Mouse (Mus musculus) intestine, embryonic 14.5 days (tissue): ENCODE measurements around the gene Cnrip1. TPM values are rescaled to one million over a fixed set of nuclear protein-coding genes. Genes with fewer than 3 reads are reported as not detected.

Experiments
- ATAC-seq: fragments of 200-750 bp; cut with Nextera tagmentation; replicated peaks from 2 replicates; pipeline ENCODE4 v1.8.0; 2017; ENCODE audit warnings: low read depth, moderate number of reproducible peaks, moderate TSS enrichment, moderate library complexity; ENCODE audit not compliant: low FRiP score, low TSS enrichment
- DNase-seq: peaks from one replicate; pipeline ENCODE4 v3.0.0-alpha.2; 2018; ENCODE audit warnings: low spot score
- H3K27ac ChIP-seq: fragments of 300-500 bp; sonication (generic); 2 replicates; pipeline ENCODE4 v1.5.1; 2014; ENCODE audit warnings: low read depth, mild to moderate bottlenecking, control low read depth
- H3K27me3 ChIP-seq: fragments of 300-500 bp; sonication (generic); replicated peaks from 2 replicates; pipeline ENCODE4 v1.6.1; 2014; ENCODE audit warnings: low read length, control low read depth; ENCODE audit not compliant: control insufficient read depth, insufficient read depth
- H3K36me3 ChIP-seq: fragments of 300-500 bp; sonication (generic); 2 replicates; pipeline ENCODE4 v1.6.1; 2014; ENCODE audit warnings: low read length, control low read depth; ENCODE audit not compliant: control insufficient read depth, insufficient read depth
- H3K4me1 ChIP-seq: fragments of 300-500 bp; sonication (generic); replicated peaks from 2 replicates; pipeline ENCODE4 v1.6.1; 2014; ENCODE audit warnings: low read length, control low read depth, mixed read lengths; ENCODE audit not compliant: control insufficient read depth, insufficient read depth
- H3K4me2 ChIP-seq: fragments of 300-500 bp; sonication (generic); 2 replicates; pipeline ENCODE4 v1.6.1; 2014; ENCODE audit warnings: low read length
- H3K4me3 ChIP-seq: fragments of 300-500 bp; sonication (generic); 2 replicates; pipeline ENCODE4 v1.5.1; 2014; ENCODE audit warnings: low read depth, low read length, control low read depth, mixed read lengths
- H3K9ac ChIP-seq: fragments of 300-500 bp; sonication (generic); 2 replicates; pipeline ENCODE4 v1.6.1; 2014; ENCODE audit warnings: mild to moderate bottlenecking, low read length
- H3K9me3 ChIP-seq: fragments of 300-500 bp; sonication (generic); 2 replicates; pipeline ENCODE4 v1.6.1; 2016; ENCODE audit warnings: low read length, control low read depth; ENCODE audit not compliant: control insufficient read depth
- WGBS: fragments of 180-500 bp; shearing (Covaris S2); extraction: QIAGEN DNeasy Blood & Tissue Kit; methylation state at CpG from one replicate; pipeline ENCODE4 v1.1.7; 2014; 5-methylcytosine and 5-hydroxymethylcytosine counted together
- polyA plus RNA-seq: library from polyadenylated mRNA; unstranded; fragments of >200 nt; fragmentation: Nextera tagmentation; extraction: Ambion mirVana; gene quantifications from 2 replicates; pipeline ENCODE4 v1.2.1, GENCODE M21; 2014

Gene Cnrip1
- polyA plus RNA-seq, 1 experiment from 2014 or later = 28.9 TPM

DNA sequence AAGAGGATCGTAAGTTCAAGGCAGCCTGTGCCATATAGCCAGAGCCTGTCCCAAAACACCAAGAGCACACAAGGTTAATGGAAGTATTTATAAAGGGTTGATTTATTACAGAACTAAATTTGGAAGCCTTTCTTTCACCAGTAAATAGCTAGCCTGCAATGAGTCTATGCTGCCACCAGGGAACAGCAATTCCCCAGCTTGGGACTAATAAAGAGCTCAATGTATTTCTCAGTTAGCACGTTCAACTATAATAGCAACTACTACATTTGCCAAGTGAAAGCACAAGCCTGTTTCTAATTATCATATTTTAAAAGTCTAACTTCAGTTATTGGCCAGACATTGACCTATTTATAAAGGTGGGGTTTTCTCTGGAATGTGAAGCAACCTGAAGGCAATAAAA, 31.6 kb downstream of the Cnrip1 start:
- DNase-seq (no peak), ATAC-seq (no peak)
- Histone ChIP-seq H3K27ac (no peak overlapping the region), H3K4me3 (no peak overlapping the region), H3K4me2 (no peak overlapping the region), H3K9me3 (no peaks in the 10 kb centered on the region), H3K27me3 (no peaks in the 10 kb centered on the region), H3K9ac (no peak overlapping the region), H3K36me3 (no peaks in the 10 kb centered on the region), H3K4me1 (no peaks in the 10 kb centered on the region)
- WGBS = 52% methylated on average over 2 of the region's 2 CpGs

DNA sequence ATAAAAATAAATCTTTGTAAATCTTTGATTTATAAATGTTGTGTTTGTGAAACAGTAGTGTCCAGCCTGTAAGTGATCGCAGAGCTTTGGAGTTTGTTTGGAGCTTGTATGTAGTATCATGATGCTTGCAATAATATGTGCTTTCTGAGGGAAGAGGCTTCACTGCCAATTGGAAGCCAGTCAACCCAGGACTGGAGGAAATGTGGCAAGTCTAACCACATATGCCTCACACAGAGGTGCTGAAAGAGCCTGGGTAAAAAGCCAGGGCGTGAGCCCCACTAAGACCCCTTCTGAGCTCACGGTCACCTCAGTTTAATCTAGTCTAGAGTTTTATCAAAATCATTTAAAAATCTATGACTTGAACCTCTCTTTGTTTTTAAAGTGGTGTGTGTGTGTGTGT, 32.1 kb downstream of the Cnrip1 start:
- Histone ChIP-seq H3K36me3 (no peaks in the 10 kb centered on the region), H3K9me3 (no peaks in the 10 kb centered on the region), H3K27ac (no peak overlapping the region), H3K4me3 (no peak overlapping the region), H3K4me2 (no peak overlapping the region), H3K4me1 (no peaks in the 10 kb centered on the region), H3K27me3 (no peaks in the 10 kb centered on the region), H3K9ac (no peak overlapping the region)
- DNase-seq = no peak
- no peak for ATAC-seq
- 96% methylated on average over 3 of the region's 3 CpGs for WGBS

DNA sequence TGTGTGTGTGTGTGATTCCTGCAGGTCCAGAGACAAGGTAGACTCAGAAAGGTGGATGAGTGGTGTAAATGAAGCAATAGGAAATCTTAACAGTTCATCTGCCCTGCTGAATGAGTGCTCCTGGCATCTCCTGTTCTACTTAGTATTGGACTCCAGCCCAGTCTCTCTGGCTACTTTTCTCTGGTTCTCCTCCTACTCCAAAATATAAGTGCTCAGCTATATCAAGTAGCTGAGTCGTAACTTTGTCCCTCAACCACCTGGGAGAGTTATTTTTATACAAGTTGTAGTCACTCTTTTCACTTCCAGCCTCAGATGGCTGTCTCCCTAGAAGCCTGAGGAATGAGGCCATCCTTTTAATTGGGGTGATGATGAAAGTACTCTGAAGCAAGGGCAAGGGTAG, 32.5 kb downstream of the Cnrip1 start:
- no peak for ATAC-seq
- WGBS = 71% methylated on average over 1 of the region's 1 CpGs
- H3K4me2 ChIP-seq = no peak overlapping the region
- H3K27ac ChIP-seq = no peak overlapping the region
- DNase-seq = no peak
- H3K9ac ChIP-seq = no peak overlapping the region
- H3K36me3 ChIP-seq = no peaks in the 10 kb centered on the region
- H3K4me1 ChIP-seq = no peaks in the 10 kb centered on the region
- no peaks in the 10 kb centered on the region for H3K9me3 ChIP-seq
- no peaks in the 10 kb centered on the region for H3K27me3 ChIP-seq
- H3K4me3 ChIP-seq = no peak overlapping the region

DNA sequence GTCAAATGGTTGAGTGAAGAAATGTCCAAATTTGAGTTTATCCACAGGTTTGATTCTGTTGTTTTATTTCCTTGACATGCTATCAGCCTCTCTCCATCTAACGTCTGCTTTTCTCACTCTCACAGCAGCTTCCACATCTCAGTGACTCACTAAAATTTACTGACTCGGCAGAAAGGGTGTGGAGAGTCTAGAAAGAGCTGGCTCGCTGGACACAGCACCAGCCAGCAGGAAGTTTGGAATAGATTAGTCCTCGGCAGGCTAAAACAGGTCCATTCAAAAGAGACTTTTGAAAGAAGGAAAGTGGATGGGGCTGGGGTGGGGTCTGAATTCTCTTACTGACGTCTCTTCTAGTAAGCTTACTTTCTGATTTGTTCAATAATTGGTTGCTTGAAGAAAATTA, 34.7 kb downstream of the Cnrip1 start:
- ATAC-seq (no peak), DNase-seq (no peak)
- Histone ChIP-seq H3K4me1 (no peaks in the 10 kb centered on the region), H3K27me3 (no peaks in the 10 kb centered on the region), H3K36me3 (no peaks in the 10 kb centered on the region), H3K9ac (no peak overlapping the region), H3K9me3 (no peaks in the 10 kb centered on the region), H3K27ac (no peak overlapping the region), H3K4me2 (no peak overlapping the region), H3K4me3 (no peak overlapping the region)
- 34% methylated on average over 5 of the region's 5 CpGs for WGBS

DNA sequence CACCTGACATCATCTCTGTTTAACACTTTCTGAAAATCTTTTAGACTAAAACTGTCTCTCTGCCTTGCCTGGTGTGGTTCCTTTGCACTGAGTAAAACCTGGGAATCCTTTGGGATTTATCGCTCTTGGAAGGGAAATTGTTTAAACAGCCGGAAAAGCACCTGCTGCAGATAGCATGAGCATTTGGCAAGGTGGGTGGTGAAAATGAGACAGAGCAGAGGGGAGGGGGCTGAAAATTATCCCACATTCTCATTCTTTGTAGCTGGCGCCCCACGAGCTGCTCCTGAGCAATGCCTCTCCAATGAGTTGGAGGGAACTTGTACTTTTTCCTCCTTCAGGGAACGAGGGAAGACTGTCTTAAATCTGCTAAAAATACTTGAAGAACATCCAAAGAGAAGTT, 55.5 kb downstream of the Cnrip1 start:
- DNase-seq (no peak), ATAC-seq (no peak)
- H3K4me1 ChIP-seq = no peaks in the 10 kb centered on the region
- peaks cover 5% of the 10 kb centered on the region; the same call in 1 of the 2 replicates for H3K9me3 ChIP-seq
- H3K9ac ChIP-seq = no peak overlapping the region
- no peak overlapping the region for H3K27ac ChIP-seq
- H3K4me3 ChIP-seq = no peak overlapping the region
- H3K27me3 ChIP-seq = no peaks in the 10 kb centered on the region
- H3K36me3 ChIP-seq = no peaks in the 10 kb centered on the region
- WGBS = 81% methylated on average over 5 of the region's 5 CpGs
- no peak overlapping the region for H3K4me2 ChIP-seq

DNA sequence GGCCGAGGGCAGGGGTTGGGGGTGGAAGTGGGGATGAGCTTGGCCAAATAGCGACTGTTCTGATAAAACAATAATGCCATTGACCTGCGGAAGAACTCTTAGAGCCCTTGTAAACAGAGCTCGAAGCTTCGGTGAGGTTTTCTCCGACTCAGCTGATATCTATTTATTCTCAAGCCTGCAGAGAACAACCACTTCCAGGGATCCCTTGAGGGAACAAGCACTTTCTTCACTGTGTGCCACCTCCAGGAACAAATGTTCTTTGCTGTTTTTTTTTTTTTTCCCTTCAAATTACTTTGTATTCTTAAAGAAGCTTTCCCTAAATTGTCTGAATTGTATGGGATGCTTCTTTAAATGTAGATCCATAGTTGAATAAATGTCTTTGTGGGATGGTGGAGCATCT, 56.0 kb downstream of the Cnrip1 start:
- Histone ChIP-seq H3K9me3 (peaks cover 5% of the 10 kb centered on the region; the same call in 1 of the 2 replicates), H3K27ac (no peak overlapping the region), H3K9ac (no peak overlapping the region), H3K4me3 (no peak overlapping the region), H3K27me3 (no peaks in the 10 kb centered on the region), H3K4me1 (no peaks in the 10 kb centered on the region), H3K4me2 (no peak overlapping the region), H3K36me3 (no peaks in the 10 kb centered on the region)
- WGBS = 56% methylated on average over 6 of the region's 6 CpGs
- DNase-seq (no peak), ATAC-seq (no peak)

DNA sequence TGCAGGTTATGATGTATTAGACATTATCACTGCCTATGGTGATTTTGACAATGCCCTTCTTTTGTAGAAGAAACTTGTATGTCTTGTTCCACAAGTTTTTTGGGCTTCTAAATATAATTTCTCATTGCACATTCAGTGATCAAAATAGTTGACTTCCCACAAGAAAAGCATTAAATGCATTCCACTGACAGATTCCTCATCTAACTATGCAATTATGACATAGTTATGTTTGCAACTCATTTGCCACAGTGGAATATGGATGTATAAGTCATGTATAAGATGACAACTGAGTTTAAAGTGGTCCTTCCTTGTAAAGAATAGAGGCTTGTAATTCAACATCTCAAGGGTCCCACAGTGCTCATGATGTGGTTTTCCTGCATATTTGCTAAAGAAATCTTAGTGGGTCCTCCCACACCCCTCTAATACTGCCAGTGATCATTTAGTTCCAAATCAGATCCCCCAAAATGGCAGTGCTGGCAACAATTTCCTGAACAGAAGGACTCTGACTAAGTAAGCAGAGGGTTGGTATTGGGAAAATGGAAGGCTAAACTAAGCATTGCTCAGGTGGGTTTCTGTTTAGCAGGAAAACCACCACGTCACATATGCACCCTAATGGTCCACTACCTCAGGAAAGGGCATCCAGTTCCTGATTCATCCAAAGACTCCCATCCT, 61.2 kb downstream of the Cnrip1 start:
- no peak for DNase-seq
- Histone ChIP-seq H3K9ac (no peak overlapping the region), H3K36me3 (no peaks in the 10 kb centered on the region), H3K27ac (no peak overlapping the region), H3K4me3 (no peak overlapping the region), H3K4me1 (no peaks in the 10 kb centered on the region), H3K27me3 (no peaks in the 10 kb centered on the region), H3K9me3 (peaks cover 5% of the 10 kb centered on the region; the same call in 1 of the 2 replicates), H3K4me2 (no peak overlapping the region)
- ATAC-seq = no peak
- 64% methylated on average over 1 of the region's 1 CpGs for WGBS

DNA sequence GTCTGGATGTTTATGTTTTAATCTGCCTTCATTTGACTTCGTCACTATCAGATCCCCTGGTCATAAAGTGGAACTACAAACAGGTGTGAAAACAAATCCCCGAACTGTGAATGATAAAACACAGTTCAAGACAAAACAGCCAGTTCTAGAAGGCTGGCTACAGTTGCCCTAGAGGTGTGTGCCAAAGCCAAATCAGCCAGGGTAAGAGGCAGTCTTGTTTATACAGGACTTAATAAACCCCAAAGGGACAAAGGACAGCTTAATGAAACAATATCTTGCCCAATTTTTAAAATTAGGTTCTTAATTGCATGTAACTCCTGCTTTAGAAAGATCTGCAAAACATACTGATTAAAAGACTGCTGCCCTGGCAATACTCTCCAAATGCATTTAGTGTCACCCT, 75.0 kb downstream of the Cnrip1 start:
- Histone ChIP-seq H3K9ac (no peak overlapping the region), H3K27ac (no peak overlapping the region), H3K4me3 (no peak overlapping the region), H3K9me3 (no peaks in the 10 kb centered on the region), H3K4me2 (no peak overlapping the region), H3K27me3 (no peaks in the 10 kb centered on the region), H3K4me1 (no peaks in the 10 kb centered on the region), H3K36me3 (no peaks in the 10 kb centered on the region)
- 57% methylated on average over 2 of the region's 2 CpGs for WGBS
- ATAC-seq = no peak
- no peak for DNase-seq
